Mouse (Mus musculus): ENCODE data around the gene Zfp93. TPM values are rescaled to one million over a fixed set of nuclear protein-coding genes. Genes with fewer than 3 reads are reported as not detected.

Zfp93 gene
- polyA plus RNA-seq (2012; rRNA removed) (5.8 and 6.2 TPM in 2 replicates), polyA plus RNA-seq (2014; fragmentation: Nextera tagmentation; extraction: Ambion mirVana) (8.2 and 14.2 TPM in 2 replicates)

DNA sequence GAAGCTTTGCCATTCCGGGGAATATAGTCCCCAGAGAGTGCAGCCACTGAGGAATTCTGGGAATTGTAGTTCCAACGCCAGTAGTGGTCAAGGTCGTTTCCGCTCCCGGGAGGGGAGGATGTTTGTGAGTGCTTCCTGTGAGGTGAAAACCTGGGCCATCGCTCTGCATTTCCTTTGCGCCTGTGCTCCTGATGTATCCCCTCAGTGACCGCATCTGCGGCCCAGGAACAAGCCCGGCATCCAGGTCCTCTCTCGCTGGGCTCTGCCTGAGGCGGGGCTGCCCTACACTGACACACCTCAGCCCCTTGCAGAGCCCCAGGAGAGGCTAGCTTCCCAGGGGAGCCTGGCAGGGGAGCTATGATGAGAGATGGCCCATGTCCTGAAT, at the start of gene Zfp93:
Gene Zfp93 (plus strand): TSS at position 133 of the 385 bp plus-strand sequence.
- H3K27me3 ChIP-seq (ENCODE audit: control insufficient read depth, insufficient read depth, low read length) = no peaks in the 10 kb centered on the region
- TF ChIP-seq POLR2A (IDR thresholded peaks at IDR 0.05; ENCODE audit: borderline replicate concordance, extremely low read depth, insufficient read depth, insufficient read length) = peak; percentile 18; the same call in 1 of the 2 replicates
- H3K4me1 ChIP-seq (ENCODE audit: control insufficient read depth, insufficient read depth, low read length) = peaks cover 4% of the 10 kb centered on the region
- H3K9me3 ChIP-seq (ENCODE audit: control insufficient read depth, low read length) = no peaks in the 10 kb centered on the region
- peak; percentile 92 for ATAC-seq (ENCODE audit: low FRiP score, low read depth)
- 0% methylated on average over 12 of the region's 12 CpGs for WGBS
- peak within 1 kb of the TSS; percentile 66 for H3K4me3 ChIP-seq (replicated peaks; ENCODE audit: low read length)
- peak within 1 kb of the TSS; percentile 67; the same call in 1 of the 2 replicates for H3K27ac ChIP-seq (replicated peaks; ENCODE audit: low read depth, low read length)
- peaks cover 19% of the 10 kb centered on the region for H3K36me3 ChIP-seq (ENCODE audit: control insufficient read depth, insufficient read depth, low read length)
- peak; percentile 91 for DNase-seq (ENCODE audit: low spot score)
- H3K9ac ChIP-seq (ENCODE audit: low read depth, low read length, severe bottlenecking) = peak within 1 kb of the TSS; percentile 68
- peak within 1 kb of the TSS; percentile 81 for H3K4me2 ChIP-seq (replicated peaks; ENCODE audit: low read depth, low read length, severe bottlenecking)

DNA sequence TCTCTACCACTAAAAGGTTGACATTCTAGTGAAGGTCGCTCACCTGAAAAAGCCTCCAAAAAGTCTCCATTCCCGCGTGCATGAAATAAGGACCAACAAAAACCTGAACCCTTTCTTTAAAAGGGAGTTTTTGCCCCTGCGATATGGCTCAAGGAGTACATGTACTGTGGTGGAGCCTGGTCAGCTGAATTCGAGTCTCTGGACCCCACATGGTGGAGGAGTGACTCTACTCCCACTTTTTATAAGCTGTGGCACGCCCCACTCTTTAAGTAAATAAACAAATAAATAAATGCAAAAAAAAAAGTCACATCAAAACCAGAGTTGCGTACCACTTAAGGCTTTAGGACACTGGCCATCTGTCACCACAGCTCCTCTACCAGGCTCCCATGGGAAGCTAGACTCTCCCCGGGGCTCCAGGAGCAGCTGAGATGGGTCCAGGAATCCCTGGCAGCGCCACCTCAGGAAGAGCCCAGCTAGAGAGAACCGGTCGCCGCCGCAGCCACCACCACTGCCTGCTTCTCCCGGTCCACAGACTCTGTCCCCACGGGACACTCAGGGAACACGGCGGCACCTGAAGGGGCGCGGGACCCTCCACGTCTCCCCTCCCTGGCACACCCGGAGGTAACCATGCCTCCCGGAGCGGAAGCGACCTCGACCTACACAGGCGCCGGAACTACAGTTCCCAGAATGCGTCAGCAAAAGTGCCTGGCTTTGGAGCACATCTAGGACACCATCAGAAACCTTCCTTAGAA, 33.0 kb upstream of the Zfp93 start, which contains the start of gene Zfp109:
Gene Zfp109 (minus strand): TSS at position 521 of the 752 bp plus-strand sequence.
- Histone ChIP-seq H3K4me1 (ENCODE audit: control insufficient read depth, insufficient read depth, low read length) (peaks cover 8% of the 10 kb centered on the region; the same call in 1 of the 2 replicates), H3K27me3 (ENCODE audit: control insufficient read depth, insufficient read depth, low read length) (no peaks in the 10 kb centered on the region), H3K4me3 (replicated peaks; ENCODE audit: low read length) (peak within 1 kb of the TSS; percentile 69), H3K27ac (replicated peaks; ENCODE audit: low read depth, low read length) (no peak within 1 kb of the TSS), H3K4me2 (replicated peaks; ENCODE audit: low read depth, low read length, severe bottlenecking) (peak within 1 kb of the TSS; percentile 68), H3K9me3 (ENCODE audit: control insufficient read depth, low read length) (no peaks in the 10 kb centered on the region), H3K36me3 (ENCODE audit: control insufficient read depth, insufficient read depth, low read length) (peaks cover 14% of the 10 kb centered on the region), H3K9ac (ENCODE audit: low read depth, low read length, severe bottlenecking) (peak within 1 kb of the TSS; percentile 73)
- WGBS = 6% methylated on average over 28 of the region's 28 CpGs
- TF ChIP-seq POLR2A (IDR thresholded peaks at IDR 0.05; ENCODE audit: borderline replicate concordance, extremely low read depth, insufficient read depth, insufficient read length) = peak; percentile 46; the same call in 1 of the 2 replicates
- peak; percentile 84 for ATAC-seq (ENCODE audit: low FRiP score, low read depth)
- peak; percentile 72 for DNase-seq (ENCODE audit: low spot score)

DNA sequence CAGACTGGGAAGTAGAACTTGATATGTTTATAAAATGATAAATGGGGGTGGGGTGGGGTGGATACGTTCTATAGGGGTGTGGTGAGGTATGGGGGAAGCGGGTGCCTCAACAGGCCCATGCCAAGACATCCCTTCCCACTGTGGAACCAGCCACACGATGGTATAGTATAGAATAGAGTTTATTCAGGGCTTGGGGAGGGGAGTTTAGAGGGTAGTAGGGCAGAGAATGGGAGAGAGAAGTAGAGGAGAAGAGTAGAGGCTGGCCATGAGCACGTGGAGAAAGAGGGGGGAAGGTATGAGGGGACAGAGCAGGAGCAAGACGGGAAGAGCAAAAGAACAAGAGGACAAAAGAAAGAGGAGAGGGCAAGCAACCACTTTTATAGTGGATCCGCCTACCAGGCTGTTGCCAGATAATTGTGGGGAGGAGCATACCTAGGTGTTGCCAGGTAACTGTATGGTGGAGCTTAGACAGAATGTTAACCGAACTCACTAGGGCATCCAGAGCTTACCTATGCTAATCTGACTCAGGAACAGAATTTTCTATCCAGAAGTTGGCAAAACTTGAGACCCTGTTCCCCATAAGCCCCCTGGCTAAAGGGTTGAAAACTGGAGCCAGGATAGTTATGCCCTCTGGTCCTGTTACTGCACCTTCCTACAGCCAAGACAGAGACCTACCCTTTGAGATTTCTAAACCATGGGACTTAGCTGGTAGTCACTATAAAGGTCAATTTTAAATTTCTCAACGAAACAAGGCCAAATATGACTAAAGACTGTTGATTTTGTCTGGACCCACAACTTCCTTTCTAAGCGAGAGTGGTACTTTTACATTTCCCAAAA, 16.2 kb upstream of the Zfp93 start:
- Histone ChIP-seq H3K27ac (replicated peaks; ENCODE audit: low read depth, low read length) (peak overlapping the region; percentile 52; the same call in 1 of the 2 replicates), H3K4me3 (replicated peaks; ENCODE audit: low read length) (peak overlapping the region; percentile 49), H3K36me3 (ENCODE audit: control insufficient read depth, insufficient read depth, low read length) (no peaks in the 10 kb centered on the region), H3K9me3 (ENCODE audit: control insufficient read depth, low read length) (no peaks in the 10 kb centered on the region), H3K4me1 (ENCODE audit: control insufficient read depth, insufficient read depth, low read length) (0 out of 2 replicates have a peak, but pooled peaks cover 2% of the 10 kb centered on the region), H3K4me2 (replicated peaks; ENCODE audit: low read depth, low read length, severe bottlenecking) (peak overlapping the region; percentile 44), H3K27me3 (ENCODE audit: control insufficient read depth, insufficient read depth, low read length) (no peaks in the 10 kb centered on the region), H3K9ac (ENCODE audit: low read depth, low read length, severe bottlenecking) (peak overlapping the region; percentile 65; the same call in 1 of the 2 replicates)
- 0 out of 2 replicates have a peak, but pooled peaks have one; percentile 9 for ATAC-seq (ENCODE audit: low FRiP score, low read depth)
- 61% methylated on average over 9 of the region's 9 CpGs for WGBS
- no peak for TF ChIP-seq POLR2A (IDR thresholded peaks at IDR 0.05; ENCODE audit: borderline replicate concordance, extremely low read depth, insufficient read depth, insufficient read length)
- no peak for DNase-seq (ENCODE audit: low spot score)

DNA sequence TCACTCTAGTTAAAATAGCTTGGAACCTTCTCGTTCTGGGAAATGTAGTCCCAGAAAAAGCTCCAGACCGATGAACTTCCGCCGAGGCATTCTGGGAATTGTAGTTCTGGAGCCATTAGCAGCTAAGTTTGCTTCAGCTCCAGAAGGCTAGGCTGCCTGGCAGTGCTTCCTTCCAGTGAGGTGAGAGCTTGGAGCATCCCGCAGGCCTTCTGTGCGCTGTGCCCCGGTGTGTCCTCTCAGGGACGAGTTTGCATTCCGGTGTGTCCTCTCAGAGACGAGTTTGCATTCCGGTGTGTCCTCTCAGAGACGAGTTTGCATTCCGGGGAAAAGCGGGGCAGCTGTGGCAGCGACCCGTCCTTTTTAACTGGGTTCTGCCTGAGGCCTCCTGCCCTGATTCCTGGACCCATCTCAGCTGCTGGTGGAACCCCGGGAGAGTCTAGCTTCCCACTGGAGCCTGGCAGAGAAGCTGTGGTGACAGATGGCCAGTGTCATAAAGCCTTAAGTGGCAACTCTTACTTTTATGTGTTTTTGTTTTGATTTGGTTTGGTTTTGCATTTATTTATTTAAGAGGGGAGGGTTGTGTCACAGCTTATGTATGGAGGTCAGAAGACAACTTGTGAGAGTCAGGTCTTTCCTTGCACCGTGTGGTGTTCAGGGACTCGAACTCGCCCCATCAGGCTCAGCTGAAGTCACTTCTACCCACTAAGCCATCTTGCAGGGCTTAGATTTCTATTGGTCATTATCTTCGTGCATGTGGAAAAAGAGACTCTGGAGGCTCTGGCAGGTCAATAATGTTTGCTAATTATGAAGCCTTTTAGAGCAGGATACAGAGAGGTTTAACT, 15.4 kb upstream of the Zfp93 start, which contains the start of gene Zfp108:
Gene Zfp108 (plus strand): TSS at position 162 of the 842 bp plus-strand sequence.
- Histone ChIP-seq H3K4me2 (replicated peaks; ENCODE audit: low read depth, low read length, severe bottlenecking) (peak within 1 kb of the TSS; percentile 44), H3K9ac (ENCODE audit: low read depth, low read length, severe bottlenecking) (peak within 1 kb of the TSS; percentile 65), H3K27ac (replicated peaks; ENCODE audit: low read depth, low read length) (peak within 1 kb of the TSS; percentile 52; the same call in 1 of the 2 replicates), H3K36me3 (ENCODE audit: control insufficient read depth, insufficient read depth, low read length) (peaks cover 3% of the 10 kb centered on the region; the same call in 1 of the 2 replicates), H3K4me3 (replicated peaks; ENCODE audit: low read length) (peak within 1 kb of the TSS; percentile 49), H3K27me3 (ENCODE audit: control insufficient read depth, insufficient read depth, low read length) (no peaks in the 10 kb centered on the region), H3K9me3 (ENCODE audit: control insufficient read depth, low read length) (no peaks in the 10 kb centered on the region), H3K4me1 (ENCODE audit: control insufficient read depth, insufficient read depth, low read length) (0 out of 2 replicates have a peak, but pooled peaks cover 2% of the 10 kb centered on the region)
- DNase-seq (ENCODE audit: low spot score) (peak; percentile 94), ATAC-seq (ENCODE audit: low FRiP score, low read depth) (peak; percentile 93)
- peak; percentile 68; the same call in 1 of the 2 replicates for TF ChIP-seq POLR2A (IDR thresholded peaks at IDR 0.05; ENCODE audit: borderline replicate concordance, extremely low read depth, insufficient read depth, insufficient read length)
- 18% methylated on average over 21 of the region's 21 CpGs for WGBS

Measured in limb, embryonic 14.5 days (tissue).